Mouse (Mus musculus): ENCODE results near the gene Cpne1. TPM values are rescaled to one million over a fixed set of nuclear protein-coding genes. Genes with fewer than 3 reads are reported as not detected.

The Cpne1 gene
- polyA plus RNA-seq, 1 experiment from 2014 or later: 62.0 TPM

Other genes starting within 250 kb of the Cpne1 start
- gene Uqcc1, start 181.7 kb downstream of the Cpne1 start, polyA plus RNA-seq (2015; fragmentation: Nextera tagmentation; extraction: Ambion mirVana): 66.5 and 67.1 TPM in 2 replicates
- gene Gm15557, start 171.2 kb downstream of the Cpne1 start, polyA plus RNA-seq (2015; fragmentation: Nextera tagmentation; extraction: Ambion mirVana): not detected in 2 replicates
- 1.2 and 1.3 TPM in 2 replicates for gene Gdf5, start 166.6 kb downstream of the Cpne1 start, polyA plus RNA-seq (2015; fragmentation: Nextera tagmentation; extraction: Ambion mirVana)
- gene Cep250, start 155.5 kb downstream of the Cpne1 start, polyA plus RNA-seq (2015; fragmentation: Nextera tagmentation; extraction: Ambion mirVana): 12.3 and 16.3 TPM in 2 replicates
- 1.7 and 1.8 TPM in 2 replicates for gene 6430550D23Rik, start 104.0 kb downstream of the Cpne1 start, polyA plus RNA-seq (2015; fragmentation: Nextera tagmentation; extraction: Ambion mirVana)
- gene Ergic3, start 103.9 kb downstream of the Cpne1 start, polyA plus RNA-seq (2015; fragmentation: Nextera tagmentation; extraction: Ambion mirVana): 209 and 240 TPM in 2 replicates
- gene Fer1l4, start 59.0 kb downstream of the Cpne1 start, polyA plus RNA-seq (2015; fragmentation: Nextera tagmentation; extraction: Ambion mirVana): 5.4 and 6.6 TPM in 2 replicates
- 2.0 and 2.7 TPM in 2 replicates for gene Spag4, start 46.8 kb downstream of the Cpne1 start, polyA plus RNA-seq (2015; fragmentation: Nextera tagmentation; extraction: Ambion mirVana)
- gene Rbm12, start within 50 bp of the Cpne1 start, polyA plus RNA-seq (2015; fragmentation: Nextera tagmentation; extraction: Ambion mirVana): 22.5 and 23.9 TPM in 2 replicates
- 12.3 and 19.8 TPM in 2 replicates for gene Gm28036, start 15.1 kb upstream of the Cpne1 start, polyA plus RNA-seq (2015; fragmentation: Nextera tagmentation; extraction: Ambion mirVana)
- gene Romo1, start 32.1 kb upstream of the Cpne1 start, polyA plus RNA-seq (2015; fragmentation: Nextera tagmentation; extraction: Ambion mirVana): 302 and 344 TPM in 2 replicates
- gene Nfs1, start 32.2 kb upstream of the Cpne1 start, polyA plus RNA-seq (2015; fragmentation: Nextera tagmentation; extraction: Ambion mirVana): 51.0 and 51.1 TPM in 2 replicates
- 504 and 551 TPM in 2 replicates for gene Rbm39, start 68.3 kb upstream of the Cpne1 start, polyA plus RNA-seq (2015; fragmentation: Nextera tagmentation; extraction: Ambion mirVana)
- 50.9 and 57.2 TPM in 2 replicates for gene Phf20, start 84.5 kb upstream of the Cpne1 start, polyA plus RNA-seq (2015; fragmentation: Nextera tagmentation; extraction: Ambion mirVana)
- gene Cnbd2, start 200.3 kb upstream of the Cpne1 start, polyA plus RNA-seq (2015; fragmentation: Nextera tagmentation; extraction: Ambion mirVana): 2.4 and 3.3 TPM in 2 replicates
- gene Scand1, start 200.7 kb upstream of the Cpne1 start, polyA plus RNA-seq (2015; fragmentation: Nextera tagmentation; extraction: Ambion mirVana): 27.2 and 31.3 TPM in 2 replicates